Mouse (Mus musculus): Measurements from ENCODE around the gene Eif2b3.

DNA sequence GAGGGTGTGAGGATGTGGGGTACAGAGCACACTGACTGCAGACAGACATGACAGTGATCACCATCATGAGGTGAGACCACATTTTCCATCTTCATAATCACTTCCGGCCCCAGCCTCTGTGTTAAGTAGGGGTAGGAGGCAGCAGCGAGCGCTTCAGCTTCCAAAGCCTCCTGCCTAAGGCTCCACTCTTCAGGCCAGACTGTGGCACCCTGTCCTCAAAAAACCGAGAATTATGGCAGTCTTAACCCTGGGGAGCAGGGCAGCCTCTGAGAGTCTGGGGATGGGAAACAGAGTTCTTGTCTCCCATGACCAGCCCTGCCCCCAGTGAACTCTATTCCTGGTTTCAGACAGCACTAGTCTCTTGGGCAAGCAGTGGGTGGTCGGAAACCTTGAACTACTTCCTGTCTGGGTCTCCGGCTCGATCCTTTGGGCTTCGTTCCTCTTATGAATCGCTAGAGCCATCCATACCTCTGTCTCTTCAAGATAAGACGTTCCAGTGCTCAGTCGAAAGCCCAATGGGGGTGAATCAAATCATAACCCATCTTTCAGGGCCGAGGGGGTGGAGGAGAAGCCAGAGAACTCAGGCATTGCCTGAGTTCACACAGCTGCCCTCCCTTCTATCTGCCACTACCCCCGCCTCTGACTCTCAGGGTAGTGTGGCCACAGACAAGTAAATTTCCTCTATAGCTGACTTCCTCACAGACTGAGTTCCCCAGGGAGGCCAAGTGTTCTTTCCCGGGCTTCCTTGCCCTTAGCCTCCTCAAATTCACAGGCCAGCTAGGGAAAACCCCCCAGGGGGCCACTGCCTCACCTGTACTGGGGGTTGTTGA, 105.5 kb downstream of the Eif2b3 start:
- no peak for TF ChIP-seq CTCF (IDR thresholded peaks at IDR 0.05; ENCODE audit: low read depth, low read length)
- no peak for TF ChIP-seq GATA1 (IDR thresholded peaks at IDR 0.05; ENCODE audit: borderline replicate concordance, low read length)
- TF ChIP-seq TAL1 (conservative IDR thresholded peaks at IDR 0.05; ENCODE audit: low read depth, low read length) = peak; percentile 61
- TF ChIP-seq GATA2 (IDR thresholded peaks at IDR 0.05; ENCODE audit: borderline replicate concordance, low read depth, low read length) = no peak
- TF ChIP-seq POLR2AphosphoS5 (IDR thresholded peaks at IDR 0.05; ENCODE audit: insufficient replicate concordance, low read depth, low read length) = no peak

Measured in G1E (cell line).